Mouse (Mus musculus): Measurements from ENCODE around the gene Gm4922. TPM values are rescaled to one million over a fixed set of nuclear protein-coding genes. Genes with fewer than 3 reads are reported as not detected.

Gene Gm4922
- 0.12 TPM in 1 of 2 replicates, not detected in the other for total RNA-seq (2017)

GRCm38 (mm10) chr10:18786693-18787092 lies at the start of gene Gm4922:
Gene Gm4922 (minus strand): TSS chr10:18786793.
- ATAC-seq (ENCODE audit: extremely low read depth, insufficient number of reproducible peaks, low FRiP score, poor library complexity, severe bottlenecking): no peak

- no peak for ATAC-seq (ENCODE audit: extremely low read depth, insufficient number of reproducible peaks, low FRiP score, poor library complexity, severe bottlenecking)
Observed at GRCm38 (mm10) chr10:18835684-18836479, 49.3 kb upstream of the Gm4922 start.

GRCm38 (mm10) chr10:18834389-18834788 lies 47.8 kb upstream of the Gm4922 start:
- no peak for ATAC-seq (ENCODE audit: extremely low read depth, insufficient number of reproducible peaks, low FRiP score, poor library complexity, severe bottlenecking)

GRCm38 (mm10) chr10:18831823-18832222 lies 45.2 kb upstream of the Gm4922 start:
- no peak for ATAC-seq (ENCODE audit: extremely low read depth, insufficient number of reproducible peaks, low FRiP score, poor library complexity, severe bottlenecking)

- ATAC-seq (ENCODE audit: extremely low read depth, insufficient number of reproducible peaks, low FRiP score, poor library complexity, severe bottlenecking): no peak
Observed at GRCm38 (mm10) chr10:18830359-18830758, 43.8 kb upstream of the Gm4922 start.

GRCm38 (mm10) chr10:18827936-18828335 lies 41.3 kb upstream of the Gm4922 start:
- no peak for ATAC-seq (ENCODE audit: extremely low read depth, insufficient number of reproducible peaks, low FRiP score, poor library complexity, severe bottlenecking)

- ATAC-seq (ENCODE audit: extremely low read depth, insufficient number of reproducible peaks, low FRiP score, poor library complexity, severe bottlenecking): no peak
Observed at GRCm38 (mm10) chr10:18826107-18826506, 39.5 kb upstream of the Gm4922 start.

- no peak for ATAC-seq (ENCODE audit: extremely low read depth, insufficient number of reproducible peaks, low FRiP score, poor library complexity, severe bottlenecking)
Observed at GRCm38 (mm10) chr10:18825143-18825542, 38.5 kb upstream of the Gm4922 start.

- no peak for ATAC-seq (ENCODE audit: extremely low read depth, insufficient number of reproducible peaks, low FRiP score, poor library complexity, severe bottlenecking)
Observed at GRCm38 (mm10) chr10:18816560-18816959, 30.0 kb upstream of the Gm4922 start.

- no peak for ATAC-seq (ENCODE audit: extremely low read depth, insufficient number of reproducible peaks, low FRiP score, poor library complexity, severe bottlenecking)
Observed at GRCm38 (mm10) chr10:18811751-18812150, 25.2 kb upstream of the Gm4922 start.

- no peak for ATAC-seq (ENCODE audit: extremely low read depth, insufficient number of reproducible peaks, low FRiP score, poor library complexity, severe bottlenecking)
Observed at GRCm38 (mm10) chr10:18790063-18790462, 3.5 kb upstream of the Gm4922 start.

- ATAC-seq (ENCODE audit: extremely low read depth, insufficient number of reproducible peaks, low FRiP score, poor library complexity, severe bottlenecking): no peak
Observed at GRCm38 (mm10) chr10:18788601-18789000, 2.0 kb upstream of the Gm4922 start.

- ATAC-seq (ENCODE audit: extremely low read depth, insufficient number of reproducible peaks, low FRiP score, poor library complexity, severe bottlenecking): no peak
Observed at GRCm38 (mm10) chr10:18777546-18777945, 9.0 kb downstream of the Gm4922 start.

GRCm38 (mm10) chr10:18772537-18773179 lies 13.9 kb downstream of the Gm4922 start:
- ATAC-seq (ENCODE audit: extremely low read depth, insufficient number of reproducible peaks, low FRiP score, poor library complexity, severe bottlenecking): no peak

GRCm38 (mm10) chr10:18769909-18770308 lies 16.7 kb downstream of the Gm4922 start:
- no peak for ATAC-seq (ENCODE audit: extremely low read depth, insufficient number of reproducible peaks, low FRiP score, poor library complexity, severe bottlenecking)

GRCm38 (mm10) chr10:18760241-18760640 lies 26.4 kb downstream of the Gm4922 start:
- ATAC-seq (ENCODE audit: extremely low read depth, insufficient number of reproducible peaks, low FRiP score, poor library complexity, severe bottlenecking): no peak

GRCm38 (mm10) chr10:18750057-18750456 lies 36.5 kb downstream of the Gm4922 start:
- no peak for ATAC-seq (ENCODE audit: extremely low read depth, insufficient number of reproducible peaks, low FRiP score, poor library complexity, severe bottlenecking)

GRCm38 (mm10) chr10:18743286-18744142 lies 43.1 kb downstream of the Gm4922 start, which contains the start of gene Arfgef3:
Gene Arfgef3 (minus strand): TSS chr10:18743949.
- ATAC-seq (ENCODE audit: extremely low read depth, insufficient number of reproducible peaks, low FRiP score, poor library complexity, severe bottlenecking): no peak

- no peak for ATAC-seq (ENCODE audit: extremely low read depth, insufficient number of reproducible peaks, low FRiP score, poor library complexity, severe bottlenecking)
Observed at GRCm38 (mm10) chr10:18742086-18742485, 44.5 kb downstream of the Gm4922 start.
